11 mouse cellular contexts compared by ENCODE assay signal in the genomic region with DNA sequence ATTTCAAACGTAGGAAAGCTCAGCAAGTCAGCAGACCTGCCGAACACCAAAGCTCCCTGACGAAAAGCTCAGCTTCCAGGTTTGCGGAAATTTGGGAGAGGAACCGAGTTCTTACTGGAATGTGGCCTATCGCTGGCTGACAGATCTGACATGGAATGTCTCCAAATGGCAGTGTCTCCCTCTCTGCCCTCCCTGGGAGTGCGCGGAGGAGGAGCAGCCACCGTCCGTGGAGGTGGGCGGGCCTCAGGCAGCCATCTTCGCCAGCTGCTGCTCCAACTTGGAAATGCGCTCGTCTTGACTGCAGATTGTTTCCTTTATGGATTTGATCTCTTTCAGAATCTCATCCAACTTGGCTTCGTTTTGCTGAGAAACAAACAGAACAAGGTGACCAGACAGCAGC. TPM values are rescaled to one million over a fixed set of nuclear protein-coding genes. Genes with fewer than 3 reads are reported as not detected.
DNase-seq lines count a peak whose midpoint lies in the region; ATAC-seq lines count a peak whose summit lies in the region.
"Had no signal": no experiment of that assay in that cellular context is flagged by ENCODE, and none has a peak within 500 bp of the region (broad histone marks: within the 10 kb centered on the region; RNA-seq: fewer than 3 reads in every experiment).

No protein-coding gene starts in this region.

- peaks cover 48% of the 10 kb centered on the region for H3K36me3 ChIP-seq in midbrain, embryonic 15.5 days (replicated peaks)

- no peak overlapping the region for H3K9ac ChIP-seq in midbrain, embryonic 15.5 days
- H3K9ac ChIP-seq: embryonic facial prominence, embryonic 12.5 days; hindbrain, embryonic 12.5 days had no signal

- H3K27ac ChIP-seq in midbrain, embryonic 15.5 days = no peak overlapping the region
- H3K27ac ChIP-seq: embryonic facial prominence, embryonic 12.5 days; hindbrain, embryonic 12.5 days had no signal

- no peak for ATAC-seq in midbrain, embryonic 15.5 days (replicated peaks)

- no peaks in the 10 kb centered on the region for H3K4me1 ChIP-seq in midbrain, embryonic 15.5 days
- H3K4me1 ChIP-seq: embryonic facial prominence, embryonic 12.5 days; hindbrain, embryonic 12.5 days had no signal

- no peak overlapping the region for H3K4me3 ChIP-seq in midbrain, embryonic 15.5 days
- H3K4me3 ChIP-seq: embryonic facial prominence, embryonic 12.5 days; hindbrain, embryonic 12.5 days; myocyte had no signal

- 86% methylated on average over 15 of the region's 15 CpGs for WGBS in midbrain, embryonic 15.5 days

- no peaks in the 10 kb centered on the region for H3K27me3 ChIP-seq in midbrain, embryonic 15.5 days (replicated peaks)
- H3K27me3 ChIP-seq: embryonic facial prominence, embryonic 12.5 days; hindbrain, embryonic 12.5 days had no signal

- no peak overlapping the region for H3K4me2 ChIP-seq in midbrain, embryonic 15.5 days
- H3K4me2 ChIP-seq: embryonic facial prominence, embryonic 12.5 days; hindbrain, embryonic 12.5 days had no signal

- peak; percentile 46 to 67 for DNase-seq in left cerebral cortex, adult 18-20 months (ENCODE audit: low spot score in 2 of 2)
- no peak for DNase-seq in left cerebral cortex, adult 8-10 months (ENCODE audit: low spot score in 2 of 2)
- DNase-seq in ES-CJ7 (ENCODE audit: low read depth, low spot score) (peak; percentile 38), ZHBTc4 (ENCODE audit: low read depth, low spot score) (peak; percentile 83), MN1 (ENCODE audit: low spot score) (no peak)
- peak; percentile 74 for DNase-seq in lung, postnatal 10 days

- no peaks in the 10 kb centered on the region for H3K9me3 ChIP-seq in midbrain, embryonic 15.5 days
- H3K9me3 ChIP-seq: embryonic facial prominence, embryonic 12.5 days; hindbrain, embryonic 12.5 days had no signal

RNA-seq across cellular contexts. Expression of gene Selplg, which starts 11.7 kb away (rescaled TPM):
- 10 to 100 TPM; 26.3 to 27.5 TPM for total RNA-seq in left cerebral cortex, adult 18-20 months (2021)
- total RNA-seq in left cerebral cortex, adult 8-10 months (2022) = 10 to 100 TPM; 26.2 to 60.3 (median 40.2) TPM
- 2.4 and 2.8 TPM in 2 replicates for polyA plus RNA-seq in midbrain, embryonic 15.5 days (2015; fragmentation: Nextera tagmentation; extraction: Ambion mirVana)
- polyA plus RNA-seq: myocyte had no signal

RNA-seq across cellular contexts. Expression of gene Tmem119, which starts 43.8 kb away (rescaled TPM):
- total RNA-seq in left cerebral cortex, adult 18-20 months (2021) = 10 to 100 TPM; 23.5 to 25.2 TPM
- total RNA-seq in left cerebral cortex, adult 8-10 months (2022) = 10 to 100 TPM; 21.4 to 31.5 (median 25.0) TPM
- 5.7 and 6.3 TPM in 2 replicates for polyA plus RNA-seq in midbrain, embryonic 15.5 days (2015; fragmentation: Nextera tagmentation; extraction: Ambion mirVana)
- total RNA-seq: MEL had no signal

Comparison
In these comparisons a context has a peak if more than half of its experiments do, and no peak if none do; other contexts are left out.
1. DNase-seq: peak in left cerebral cortex, adult 18-20 months (2 of 2), ES-CJ7 (single experiment), ZHBTc4 (single experiment) and lung, postnatal 10 days (single experiment); none in left cerebral cortex, adult 8-10 months (0 of 2) and MN1 (single experiment).